Mouse (Mus musculus) heart, postnatal 36 days (tissue): Measurements from ENCODE around the gene Zfp202. TPM values are rescaled to one million over a fixed set of nuclear protein-coding genes. Genes with fewer than 3 reads are reported as not detected.
A peak's percentile ranks its signal among the peaks of the same experiment; 100 is the strongest.
"Not testable (repeated sequence)": the region's sequence is repeated elsewhere in the genome, so short reads cannot be mapped to it uniquely, and the experiment has no call there.

ENCODE experiments used
- DNase-seq, 2 experiments: peaks; one replicate each; pipeline ENCODE4 v3.0.0; 2021 to 2022
- intact Hi-C: fragments of 180-260 bp; cut with DNase I; formaldehyde crosslinking; loops from one replicate; pipeline ENCODE4 v1.15.1; 2025
- total RNA-seq, 2 experiments: library from RNA; stranded (reverse); gene quantifications; 2 replicates each; pipeline ENCODE4 v1.2.3; 2021

The Zfp202 gene
- total RNA-seq: 1 to 10 TPM; 2.5 to 3.0 TPM

GRCm38 (mm10) chr9:40192098-40193038 is at the start of gene Zfp202:
Gene Zfp202 (plus strand): TSS chr9:40192316.
- peak; percentile 80 to 89 for DNase-seq
- intact Hi-C loops: no loop called here

GRCm38 (mm10) chr9:40155118-40155644 is 36.9 kb upstream of the Zfp202 start:
- intact Hi-C loops: no loop called here
- DNase-seq: no peak

GRCm38 (mm10) chr9:40166446-40166845 is 25.7 kb upstream of the Zfp202 start:
- DNase-seq: no peak
- intact Hi-C loops: no loop called here

- no peak for DNase-seq
- intact Hi-C loops: no loop called here
Measured at GRCm38 (mm10) chr9:40177017-40177416, 15.1 kb upstream of the Zfp202 start.

GRCm38 (mm10) chr9:40180620-40181019 is 11.5 kb upstream of the Zfp202 start, which contains the start of gene Olfr986:
Gene Olfr986 (plus strand): TSS chr9:40180920.
- no peak for DNase-seq
- intact Hi-C loops: no loop called here

- intact Hi-C loops, DNase-seq: not testable (repeated sequence)
Measured at GRCm38 (mm10) chr9:40185166-40185565, 7.0 kb upstream of the Zfp202 start.

- intact Hi-C loops: no loop called here
- DNase-seq: peak in 1 of 2 experiments; percentile 7
Measured at GRCm38 (mm10) chr9:40191086-40191876, 835 bp upstream of the Zfp202 start.

- peak; percentile 10 to 30 for DNase-seq
- intact Hi-C loops: no loop called here
Measured at GRCm38 (mm10) chr9:40195981-40196380, 3.9 kb downstream of the Zfp202 start.

GRCm38 (mm10) chr9:40206546-40206950 is 14.4 kb downstream of the Zfp202 start:
- intact Hi-C loops: no loop called here
- no peak for DNase-seq

GRCm38 (mm10) chr9:40210744-40211143 is 18.6 kb downstream of the Zfp202 start:
- intact Hi-C loops: no loop called here
- no peak for DNase-seq

GRCm38 (mm10) chr9:40214058-40214457 is 21.9 kb downstream of the Zfp202 start:
- intact Hi-C loops: loop anchor here (2.0 kb wide), 1 partner anchor 65 kb away; no protein-coding TSS in a partner anchor
- no peak for DNase-seq

GRCm38 (mm10) chr9:40216651-40217050 is 24.5 kb downstream of the Zfp202 start:
- no peak for DNase-seq
- intact Hi-C loops: no loop called here

GRCm38 (mm10) chr9:40224289-40224688 is 32.2 kb downstream of the Zfp202 start:
- intact Hi-C loops: loop anchor here (1.0 to 10.0 kb wide), 3 partner anchors 106 to 719 kb away; no protein-coding TSS in a partner anchor
- DNase-seq: no peak

- DNase-seq: peak; percentile 37 to 44
- intact Hi-C loops: loop anchor here (5.0 to 10.0 kb wide), 4 partner anchors 184 to 723 kb away; no protein-coding TSS in a partner anchor
Measured at GRCm38 (mm10) chr9:40227874-40228789, 36.0 kb downstream of the Zfp202 start.

GRCm38 (mm10) chr9:40228804-40229331 is 36.8 kb downstream of the Zfp202 start:
- intact Hi-C loops: loop anchor here (5.0 to 10.0 kb wide), 4 partner anchors 183 to 724 kb away; no protein-coding TSS in a partner anchor
- DNase-seq: no peak

- intact Hi-C loops: loop anchor here (5.0 to 10.0 kb wide), 4 partner anchors 183 to 725 kb away; no protein-coding TSS in a partner anchor
- no peak for DNase-seq
Measured at GRCm38 (mm10) chr9:40229479-40229878, 37.4 kb downstream of the Zfp202 start.

- intact Hi-C loops: loop anchor here (5.0 kb wide), 1 partner anchor 161 kb away; no protein-coding TSS in a partner anchor
- no peak for DNase-seq
Measured at GRCm38 (mm10) chr9:40231019-40231418, 38.9 kb downstream of the Zfp202 start.

GRCm38 (mm10) chr9:40234233-40235072 is 42.3 kb downstream of the Zfp202 start:
- no peak for DNase-seq
- intact Hi-C loops: loop anchor here (5.0 kb wide), 1 partner anchor 158 kb away; no protein-coding TSS in a partner anchor
